Mouse (Mus musculus) kidney, embryonic 15.5 days (tissue): ENCODE results near the gene Limd2. TPM values are rescaled to one million over a fixed set of nuclear protein-coding genes. Genes with fewer than 3 reads are reported as not detected.
A peak's percentile ranks its signal among the peaks of the same experiment; 100 is the strongest.
"Not testable (repeated sequence)": the region's sequence is repeated elsewhere in the genome, so short reads cannot be mapped to it uniquely, and the experiment has no call there.

Experiments used
- ATAC-seq: fragments of 200-750 bp; cut with Nextera tagmentation; replicated peaks from 2 replicates; pipeline ENCODE4 v1.8.0; 2017; ENCODE audit warnings: moderate TSS enrichment; ENCODE audit not compliant: low FRiP score
- H3K27ac ChIP-seq: fragments of 300-500 bp; sonication (generic); 2 replicates; pipeline ENCODE4 v1.5.1; 2015; ENCODE audit warnings: mild to moderate bottlenecking, inconsistent platforms
- H3K27me3 ChIP-seq: fragments of 300-500 bp; sonication (generic); 2 replicates; pipeline ENCODE4 v1.6.1; 2015; ENCODE audit warnings: inconsistent platforms
- H3K36me3 ChIP-seq: fragments of 300-500 bp; sonication (generic); 2 replicates; pipeline ENCODE4 v1.6.1; 2015; ENCODE audit warnings: inconsistent platforms
- H3K4me1 ChIP-seq: fragments of 300-500 bp; sonication (generic); 2 replicates; pipeline ENCODE4 v1.6.1; 2015; ENCODE audit warnings: inconsistent platforms
- H3K4me2 ChIP-seq: fragments of 300-500 bp; sonication (generic); 2 replicates; pipeline ENCODE4 v1.6.1; 2015; ENCODE audit warnings: moderate library complexity, mild to moderate bottlenecking, inconsistent platforms
- H3K4me3 ChIP-seq: fragments of 300-500 bp; sonication (generic); replicated peaks from 2 replicates; pipeline ENCODE4 v1.5.1; 2015; ENCODE audit warnings: mild to moderate bottlenecking, inconsistent platforms
- H3K9ac ChIP-seq: fragments of 300-500 bp; sonication (generic); 2 replicates; pipeline ENCODE4 v1.6.1; 2015; ENCODE audit warnings: mild to moderate bottlenecking, inconsistent platforms
- H3K9me3 ChIP-seq: fragments of 300-500 bp; sonication (generic); replicated peaks from 2 replicates; pipeline ENCODE4 v1.6.1; 2016; ENCODE audit warnings: inconsistent platforms
- WGBS: fragments of 180-500 bp; shearing (Covaris S2); methylation state at CpG from one replicate; pipeline ENCODE4 v1.1.7; 2015; ENCODE audit warnings: mixed read lengths; 5-methylcytosine and 5-hydroxymethylcytosine counted together
- polyA plus RNA-seq: library from polyadenylated mRNA; unstranded; fragments of >200 nt; fragmentation: Nextera tagmentation; extraction: Ambion mirVana; gene quantifications from 2 replicates; pipeline ENCODE4 v1.2.1, GENCODE M21; 2015

Gene Limd2
- polyA plus RNA-seq, 1 experiment from 2014 or later, result 217 TPM

- H3K4me3 ChIP-seq, result no peak overlapping the region
- 78% methylated on average over 5 of the region's 5 CpGs for WGBS
- H3K4me1 ChIP-seq, result peaks cover 18% of the 10 kb centered on the region
- no peak for ATAC-seq
- H3K9me3 ChIP-seq, result no peaks in the 10 kb centered on the region
- peaks cover 90% of the 10 kb centered on the region for H3K36me3 ChIP-seq
- no peak overlapping the region for H3K4me2 ChIP-seq
- no peak overlapping the region for H3K27ac ChIP-seq
- no peaks in the 10 kb centered on the region for H3K27me3 ChIP-seq
- no peak overlapping the region for H3K9ac ChIP-seq
These were observed 6.6 kb downstream of the Limd2 start for GRCm38 (mm10) chr11:106154091-106154490.

DNA sequence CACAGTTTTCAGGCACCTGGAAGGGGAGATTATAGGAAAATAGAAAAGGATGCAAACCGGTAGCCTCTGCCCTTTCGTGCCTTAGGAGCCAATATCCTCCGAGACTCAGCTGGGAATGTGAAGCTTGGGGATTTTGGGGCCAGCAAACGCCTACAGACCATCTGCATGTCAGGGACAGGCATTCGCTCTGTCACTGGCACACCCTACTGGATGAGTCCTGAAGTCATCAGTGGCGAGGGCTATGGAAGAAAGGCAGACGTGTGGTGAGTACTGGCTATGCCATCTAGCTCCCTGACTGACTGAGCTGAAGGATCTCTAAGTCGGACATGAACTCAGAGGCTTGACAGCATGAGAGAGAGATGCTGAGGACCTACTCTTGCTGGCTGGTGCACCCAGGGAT, 8.5 kb downstream of the Limd2 start:
- H3K27ac ChIP-seq, result no peak overlapping the region
- no peak overlapping the region for H3K4me3 ChIP-seq
- peaks cover 99% of the 10 kb centered on the region for H3K36me3 ChIP-seq
- H3K9ac ChIP-seq, result no peak overlapping the region
- 83% methylated on average over 8 of the region's 8 CpGs for WGBS
- 0 out of 2 replicates have a peak, but pooled peaks cover 4% of the 10 kb centered on the region for H3K4me1 ChIP-seq
- H3K4me2 ChIP-seq, result no peak overlapping the region
- no peaks in the 10 kb centered on the region for H3K27me3 ChIP-seq
- ATAC-seq, result no peak
- H3K9me3 ChIP-seq, result no peaks in the 10 kb centered on the region

- no peaks in the 10 kb centered on the region for H3K9me3 ChIP-seq
- H3K9ac ChIP-seq, result no peak overlapping the region
- no peak overlapping the region for H3K4me2 ChIP-seq
- 90% methylated on average over 3 of the region's 3 CpGs for WGBS
- ATAC-seq, result no peak
- no peaks in the 10 kb centered on the region for H3K27me3 ChIP-seq
- H3K4me1 ChIP-seq, result 0 out of 2 replicates have a peak, but pooled peaks cover under 1% of the 10 kb centered on the region
- no peak overlapping the region for H3K4me3 ChIP-seq
- H3K36me3 ChIP-seq, result peaks cover 98% of the 10 kb centered on the region
- H3K27ac ChIP-seq, result no peak overlapping the region
These were observed 9.4 kb downstream of the Limd2 start for GRCm38 (mm10) chr11:106151219-106151618.

- Histone ChIP-seq H3K36me3 (peaks cover 43% of the 10 kb centered on the region), H3K4me1 (peaks cover 12% of the 10 kb centered on the region), H3K27me3 (no peaks in the 10 kb centered on the region), H3K4me3 (no peak overlapping the region), H3K4me2 (peak overlapping the region; percentile 42), H3K9ac (no peak overlapping the region), H3K27ac (peak overlapping the region; percentile 92), H3K9me3 (no peaks in the 10 kb centered on the region)
- WGBS, result 36% methylated on average over 8 of the region's 8 CpGs
- peak; percentile 78; the same call in 1 of the 2 replicates for ATAC-seq
These were observed 25.8 kb downstream of the Limd2 start for GRCm38 (mm10) chr11:106134580-106135528.

- Histone ChIP-seq H3K36me3 (peaks cover 54% of the 10 kb centered on the region), H3K4me3 (no peak overlapping the region), H3K4me1 (peaks cover 12% of the 10 kb centered on the region), H3K4me2 (no peak overlapping the region), H3K27ac (no peak overlapping the region), H3K9ac (no peak overlapping the region), H3K27me3 (no peaks in the 10 kb centered on the region), H3K9me3 (no peaks in the 10 kb centered on the region)
- ATAC-seq, result no peak
- WGBS, result 67% methylated on average over 5 of the region's 5 CpGs
These were observed 28.1 kb downstream of the Limd2 start for GRCm38 (mm10) chr11:106132516-106132915.

DNA sequence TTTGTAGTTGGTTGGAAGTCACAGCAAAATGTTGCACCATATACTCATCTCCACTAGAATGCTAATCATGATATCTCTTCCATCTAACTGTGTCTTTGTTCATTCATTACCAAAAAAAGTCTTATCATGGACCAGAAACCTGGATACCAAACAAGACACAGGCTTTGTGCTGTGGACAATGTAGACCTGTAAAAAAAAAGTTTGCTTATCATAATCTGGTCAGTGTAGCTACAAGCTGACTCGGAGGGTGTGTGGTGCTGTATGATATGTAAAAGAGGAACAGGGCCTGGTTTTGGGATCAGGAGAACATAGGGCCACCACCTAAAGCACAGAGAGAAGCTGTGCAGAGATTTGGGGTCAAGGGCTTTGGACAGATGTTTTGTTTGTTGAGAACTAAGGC, 31.2 kb downstream of the Limd2 start:
- Histone ChIP-seq H3K27me3 (no peaks in the 10 kb centered on the region), H3K36me3 (peaks cover 58% of the 10 kb centered on the region), H3K4me3 (no peak overlapping the region), H3K4me2 (no peak overlapping the region), H3K4me1 (no peaks in the 10 kb centered on the region), H3K27ac (no peak overlapping the region), H3K9ac (no peak overlapping the region), H3K9me3 (no peaks in the 10 kb centered on the region)
- no peak for ATAC-seq
- WGBS, result 92% methylated on average over 1 of the region's 1 CpGs

- H3K4me3 ChIP-seq, ATAC-seq, H3K9ac ChIP-seq, H3K4me1 ChIP-seq, H3K27me3 ChIP-seq, H3K4me2 ChIP-seq, H3K9me3 ChIP-seq, H3K27ac ChIP-seq: not testable (repeated sequence)
- 91% methylated on average over 6 of the region's 6 CpGs for WGBS
- H3K36me3 ChIP-seq, result peaks cover 78% of the 10 kb centered on the region
These were observed 33.8 kb downstream of the Limd2 start for GRCm38 (mm10) chr11:106126727-106127373.

GRCm38 (mm10) chr11:106125827-106126226, 34.8 kb downstream of the Limd2 start:
- WGBS, result 91% methylated on average over 1 of the region's 1 CpGs
- Histone ChIP-seq H3K4me1 (no peaks in the 10 kb centered on the region), H3K4me3 (no peak overlapping the region), H3K9me3 (no peaks in the 10 kb centered on the region), H3K9ac (no peak overlapping the region), H3K4me2 (no peak overlapping the region), H3K36me3 (peaks cover 87% of the 10 kb centered on the region), H3K27me3 (no peaks in the 10 kb centered on the region), H3K27ac (no peak overlapping the region)
- no peak for ATAC-seq

DNA sequence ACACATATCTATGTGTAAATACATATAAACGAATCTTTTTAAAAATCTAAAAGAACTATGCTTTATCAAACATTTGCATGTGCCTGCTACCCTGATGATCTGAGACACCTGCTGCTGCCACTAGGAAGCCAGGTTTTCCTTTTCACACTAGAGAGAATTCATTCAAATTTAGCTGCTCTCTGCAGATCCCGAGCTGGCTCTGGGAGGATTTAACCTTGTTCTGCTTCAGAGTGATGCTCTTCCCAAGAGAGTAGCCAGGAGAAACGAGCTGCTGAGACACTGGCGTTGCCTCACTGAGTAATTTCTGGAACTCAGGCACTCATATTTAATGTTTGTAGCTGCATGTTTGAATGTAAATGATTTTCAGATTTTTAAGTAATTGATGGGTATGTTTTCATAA, 35.9 kb downstream of the Limd2 start:
- no peak overlapping the region for H3K4me2 ChIP-seq
- no peak overlapping the region for H3K4me3 ChIP-seq
- H3K9me3 ChIP-seq, result no peaks in the 10 kb centered on the region
- peaks cover 83% of the 10 kb centered on the region for H3K36me3 ChIP-seq
- WGBS, result 81% methylated on average over 4 of the region's 4 CpGs
- H3K4me1 ChIP-seq, result no peaks in the 10 kb centered on the region
- H3K27me3 ChIP-seq, result no peaks in the 10 kb centered on the region
- no peak overlapping the region for H3K27ac ChIP-seq
- H3K9ac ChIP-seq, result no peak overlapping the region
- ATAC-seq, result no peak

DNA sequence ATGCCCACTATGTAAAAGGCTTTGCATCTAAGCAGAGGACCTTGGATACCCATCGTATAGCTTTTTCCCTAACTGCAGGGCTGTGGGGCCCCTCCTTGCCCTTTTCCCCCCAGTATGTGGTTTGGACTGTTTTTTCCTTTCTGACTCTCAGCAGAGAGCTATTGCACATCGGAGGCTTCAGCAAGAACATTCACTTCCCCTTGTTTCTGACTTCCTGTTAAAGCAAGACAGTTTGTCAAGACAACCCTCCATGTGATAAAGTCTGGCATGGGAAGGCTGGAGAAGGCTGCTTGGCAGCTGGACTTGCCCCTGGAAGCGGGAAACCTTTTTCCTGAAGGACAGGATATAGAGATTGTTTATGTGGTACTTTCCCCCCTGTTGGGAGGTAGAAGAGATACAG, 37.9 kb downstream of the Limd2 start:
- Histone ChIP-seq H3K4me3 (no peak overlapping the region), H3K4me2 (no peak overlapping the region), H3K27me3 (no peaks in the 10 kb centered on the region), H3K4me1 (no peaks in the 10 kb centered on the region), H3K27ac (peak overlapping the region; percentile 51), H3K36me3 (peaks cover 83% of the 10 kb centered on the region), H3K9ac (no peak overlapping the region), H3K9me3 (no peaks in the 10 kb centered on the region)
- WGBS, result 82% methylated on average over 3 of the region's 3 CpGs
- ATAC-seq, result no peak

DNA sequence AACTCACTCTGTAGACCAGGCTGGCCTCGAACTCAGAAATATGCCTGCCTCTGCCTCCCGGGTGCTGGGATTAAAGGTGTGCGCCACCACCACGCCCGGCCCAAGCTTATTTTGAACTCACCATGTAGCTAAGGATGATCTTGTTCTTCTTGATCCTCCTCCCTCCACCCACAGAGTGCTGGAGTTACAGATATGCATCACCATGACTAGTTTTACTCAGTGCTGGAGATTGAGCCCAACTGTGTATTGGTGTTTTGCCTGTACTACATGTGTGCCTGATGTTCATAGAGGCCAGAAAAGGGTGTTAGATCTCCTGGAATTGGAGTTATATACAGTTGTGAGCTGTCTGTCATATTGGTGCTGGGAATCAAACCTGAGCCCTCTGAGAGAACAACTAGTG, 38.4 kb downstream of the Limd2 start:
- Histone ChIP-seq H3K4me3 (no peak overlapping the region), H3K27me3 (no peaks in the 10 kb centered on the region), H3K4me1 (no peaks in the 10 kb centered on the region), H3K9me3 (no peaks in the 10 kb centered on the region), H3K36me3 (peaks cover 87% of the 10 kb centered on the region), H3K27ac (peak overlapping the region; percentile 51), H3K9ac (no peak overlapping the region), H3K4me2 (no peak overlapping the region)
- no peak for ATAC-seq
- 86% methylated on average over 5 of the region's 5 CpGs for WGBS

DNA sequence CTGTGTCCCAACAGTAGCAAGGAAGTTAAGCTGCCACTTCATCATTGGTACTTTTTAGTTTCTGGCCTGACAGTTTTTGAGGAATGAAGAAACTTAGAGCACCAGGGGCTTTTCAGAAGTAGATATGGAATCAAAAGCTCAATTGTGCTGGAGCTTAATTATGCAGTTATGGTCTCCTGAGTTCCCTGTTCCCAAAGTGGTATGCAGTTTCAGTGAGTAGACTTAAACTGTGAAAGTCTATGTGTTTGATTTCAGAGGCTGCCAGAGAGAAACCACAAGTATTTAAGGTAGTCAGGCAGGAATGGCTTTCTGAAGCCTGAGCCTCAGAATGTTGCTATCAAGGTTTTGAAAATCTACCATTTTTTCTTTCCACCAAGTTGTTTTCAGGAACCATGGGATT, 49.0 kb downstream of the Limd2 start:
- H3K4me3 ChIP-seq, result no peak overlapping the region
- H3K9ac ChIP-seq, result no peak overlapping the region
- no peak overlapping the region for H3K4me2 ChIP-seq
- H3K4me1 ChIP-seq, result no peaks in the 10 kb centered on the region
- no peaks in the 10 kb centered on the region for H3K27me3 ChIP-seq
- no peak for ATAC-seq
- peaks cover 62% of the 10 kb centered on the region for H3K36me3 ChIP-seq
- no peak overlapping the region for H3K27ac ChIP-seq
- no peaks in the 10 kb centered on the region for H3K9me3 ChIP-seq
